Mouse (Mus musculus) thymus, postnatal 25 days (tissue): ENCODE measurements around the gene Sdk1.

Experiments used
- DNase-seq: peaks from one replicate; pipeline ENCODE4 v3.0.0; 2022

The Sdk1 gene

DNA sequence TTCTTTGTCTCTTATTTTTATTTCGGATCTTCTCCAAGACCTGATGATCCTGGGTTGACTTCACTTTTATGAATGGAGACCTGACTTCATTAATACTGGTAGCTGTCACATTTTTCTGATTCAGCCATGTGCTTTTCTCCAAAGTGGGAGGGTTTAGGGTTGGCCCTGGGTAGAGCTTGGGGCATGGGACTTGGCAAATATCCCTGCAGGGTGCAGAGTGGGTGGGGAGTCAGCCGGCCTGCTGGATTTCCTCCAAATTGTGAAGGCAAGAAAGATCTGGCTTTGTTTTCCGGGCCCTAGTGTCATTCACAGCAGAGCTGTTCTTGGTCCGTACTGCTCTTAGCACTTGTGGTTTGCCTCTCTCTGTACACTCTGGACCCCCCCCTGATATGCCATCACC is 103.1 kb downstream of the Sdk1 start:
- DNase-seq: no peak

DNA sequence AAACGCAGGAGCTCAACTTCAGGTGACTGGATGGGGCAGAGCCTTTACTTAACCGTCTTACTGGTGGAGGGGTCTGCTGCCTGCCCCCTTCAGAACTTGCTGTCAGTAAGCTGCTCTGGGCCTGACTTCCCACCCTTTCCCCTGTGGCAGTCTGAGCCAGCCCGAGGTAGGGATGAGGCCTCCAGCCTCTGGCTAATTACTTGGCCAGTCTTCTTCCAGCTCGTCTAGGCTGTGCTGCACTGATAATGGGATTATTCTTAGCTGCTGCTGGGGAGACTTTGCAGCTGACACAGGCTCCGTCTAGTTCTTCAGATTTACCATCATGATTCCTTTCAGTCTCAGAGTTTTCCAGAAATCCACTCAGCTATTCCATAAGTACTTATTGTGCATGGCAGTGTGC is 104.2 kb downstream of the Sdk1 start:
- no peak for DNase-seq

DNA sequence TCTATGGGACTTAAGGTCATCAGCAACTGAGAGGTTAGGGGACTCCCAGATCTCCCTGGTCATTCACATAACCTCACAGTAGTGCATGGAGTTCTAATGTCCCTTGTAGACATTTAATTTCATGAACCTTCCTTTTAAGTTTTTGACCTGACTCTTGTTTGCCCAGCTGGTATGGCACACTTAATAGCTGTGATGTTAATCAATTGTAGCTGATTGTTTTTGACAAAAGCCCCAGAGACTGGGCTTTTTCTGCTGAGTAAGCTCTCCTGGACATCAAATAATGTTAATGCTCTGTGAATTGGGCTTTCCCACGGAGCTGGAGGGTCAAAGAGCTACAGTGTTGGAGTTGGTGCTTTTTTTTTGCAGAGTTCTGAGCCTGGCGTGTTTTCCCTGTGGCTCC is 121.4 kb downstream of the Sdk1 start:
- DNase-seq: no peak

DNA sequence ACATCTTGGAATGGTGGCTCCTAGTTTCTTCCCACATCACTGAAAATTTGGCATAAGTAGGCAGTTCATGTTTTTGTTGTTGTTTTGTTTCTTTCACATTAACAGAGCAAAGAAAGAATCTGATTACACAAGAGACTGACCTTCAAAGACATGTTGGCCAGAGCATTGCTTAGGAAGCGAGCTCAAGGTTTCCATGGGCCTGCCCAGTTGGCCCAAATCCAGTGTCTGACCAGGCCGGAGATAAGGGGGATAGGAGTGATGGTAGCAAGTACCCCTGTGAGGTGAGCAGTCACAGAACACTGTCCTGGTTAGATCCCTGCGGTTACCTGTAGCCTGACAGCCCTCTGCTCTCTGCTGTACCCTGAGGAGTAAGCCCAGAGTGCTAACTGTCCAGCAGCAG is 122.7 kb downstream of the Sdk1 start:
- no peak for DNase-seq

DNA sequence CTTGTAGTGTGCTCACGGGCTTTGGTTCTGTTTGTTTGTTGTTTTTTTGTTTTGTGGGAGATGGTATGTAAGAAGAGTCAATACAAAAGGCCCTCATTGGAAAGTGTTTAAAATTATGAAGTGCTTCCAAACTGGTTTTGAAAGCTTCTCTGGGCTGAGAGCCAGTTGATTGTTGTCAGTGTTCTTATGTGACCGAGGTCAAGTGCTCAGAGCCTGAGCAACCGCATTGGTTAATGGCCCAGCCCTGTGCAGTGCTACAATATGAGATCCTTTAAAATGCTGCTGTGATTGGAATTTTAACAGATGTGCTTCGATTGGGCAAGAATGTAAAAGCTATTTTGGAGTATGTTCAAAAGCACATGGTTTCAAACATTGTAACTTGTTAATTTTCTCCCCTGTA is 127.3 kb downstream of the Sdk1 start:
- DNase-seq: no peak

DNA sequence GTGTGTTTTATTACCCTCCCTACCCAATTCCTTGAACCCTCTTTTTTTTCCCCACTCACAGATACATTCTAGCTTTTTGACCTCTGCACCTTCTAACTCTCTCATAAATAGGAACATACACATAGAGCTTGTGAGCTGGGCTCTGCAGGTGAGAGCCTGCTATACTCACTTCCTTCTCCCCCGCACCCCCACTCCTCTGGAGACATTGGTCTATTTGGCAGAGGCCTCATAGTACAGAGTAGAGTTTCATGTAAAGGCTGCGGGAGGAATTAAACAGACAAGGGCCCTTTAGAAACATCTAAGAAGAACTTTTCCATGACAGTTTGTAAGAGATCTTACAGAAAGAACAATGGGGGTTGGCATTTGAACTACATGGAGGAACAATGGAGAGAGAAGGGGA is 133.5 kb downstream of the Sdk1 start:
- DNase-seq: no peak

DNA sequence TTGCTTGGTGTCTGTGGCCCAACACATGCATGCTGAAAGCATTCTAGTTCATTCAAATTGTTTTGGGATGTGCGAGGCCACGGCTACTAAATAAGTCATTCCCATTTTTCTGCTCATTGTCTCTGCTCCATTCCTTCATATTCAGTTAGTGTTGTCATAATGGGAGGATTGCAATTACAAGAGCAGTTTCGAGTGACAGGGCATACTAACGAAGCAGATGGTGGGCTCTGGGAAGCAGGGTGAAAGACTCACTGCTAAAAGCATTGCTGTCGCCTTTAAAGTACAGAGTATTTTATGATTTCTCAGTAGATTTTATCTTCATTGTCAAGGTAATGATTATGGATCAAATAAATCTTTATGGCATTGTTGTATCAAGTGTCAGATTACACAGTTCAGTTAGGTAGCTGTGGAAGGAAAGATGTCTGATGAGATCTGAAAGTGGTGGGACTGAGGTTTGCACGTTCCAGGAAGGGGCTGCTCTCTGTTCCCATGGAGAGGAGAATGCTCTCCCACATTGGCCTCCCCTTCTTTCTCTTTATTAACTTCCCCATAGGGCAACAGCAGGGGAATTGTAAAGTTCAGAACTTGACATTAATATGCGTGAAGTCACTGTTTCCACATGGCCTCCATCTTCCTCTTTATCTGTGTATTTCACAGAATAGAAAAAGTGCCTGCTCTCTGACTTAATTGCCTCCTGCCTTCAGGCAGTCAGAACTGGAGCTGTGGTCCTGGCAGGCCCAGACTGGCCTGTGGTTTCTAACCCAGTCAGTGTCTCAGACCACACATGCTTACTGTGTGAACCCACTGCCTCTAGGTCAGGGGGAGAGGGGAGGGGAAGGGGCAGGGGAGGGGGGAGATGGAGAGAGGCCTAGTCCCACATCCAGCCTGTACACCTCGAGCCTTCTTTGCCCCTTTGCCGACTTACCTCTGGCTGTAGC is 138.8 kb downstream of the Sdk1 start:
- no peak for DNase-seq

DNA sequence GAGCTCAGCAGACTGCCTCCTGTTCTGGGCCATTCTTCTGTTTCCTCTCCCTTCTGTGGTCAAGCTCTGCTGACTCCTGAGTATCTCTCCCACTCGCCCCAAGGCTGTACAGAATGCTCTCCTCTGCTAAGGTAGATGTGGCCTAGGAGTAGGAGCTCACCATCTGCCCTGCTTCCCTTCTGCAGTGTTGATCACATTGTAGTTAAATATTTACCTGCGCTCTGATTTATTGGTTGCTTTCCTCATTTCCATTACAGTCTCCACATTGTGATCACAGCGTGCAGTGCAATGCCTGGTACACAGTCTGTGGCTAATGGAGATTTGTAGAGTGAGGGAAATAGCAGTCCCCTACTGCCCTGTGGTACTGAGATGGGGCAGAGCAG is 139.5 kb downstream of the Sdk1 start:
- no peak for DNase-seq

DNA sequence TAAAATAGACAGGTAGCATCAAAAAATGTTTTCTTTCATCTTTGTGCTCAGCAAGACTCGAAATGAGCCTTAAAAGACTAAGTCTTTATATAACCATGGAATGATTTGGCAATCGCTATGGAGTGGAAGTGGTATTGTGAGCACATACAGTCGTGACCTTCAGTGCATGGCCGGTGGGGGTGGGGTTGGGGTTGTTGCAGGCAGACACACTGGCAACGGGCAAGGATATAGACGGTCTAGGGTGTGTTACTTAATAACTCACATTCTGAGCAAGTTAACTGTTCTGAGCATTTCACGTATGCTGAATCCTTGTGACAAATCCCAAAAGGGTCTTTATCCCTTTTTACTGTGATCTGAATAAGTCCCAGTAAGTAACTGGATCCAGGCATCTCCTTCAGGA is 140.3 kb downstream of the Sdk1 start:
- DNase-seq: no peak

DNA sequence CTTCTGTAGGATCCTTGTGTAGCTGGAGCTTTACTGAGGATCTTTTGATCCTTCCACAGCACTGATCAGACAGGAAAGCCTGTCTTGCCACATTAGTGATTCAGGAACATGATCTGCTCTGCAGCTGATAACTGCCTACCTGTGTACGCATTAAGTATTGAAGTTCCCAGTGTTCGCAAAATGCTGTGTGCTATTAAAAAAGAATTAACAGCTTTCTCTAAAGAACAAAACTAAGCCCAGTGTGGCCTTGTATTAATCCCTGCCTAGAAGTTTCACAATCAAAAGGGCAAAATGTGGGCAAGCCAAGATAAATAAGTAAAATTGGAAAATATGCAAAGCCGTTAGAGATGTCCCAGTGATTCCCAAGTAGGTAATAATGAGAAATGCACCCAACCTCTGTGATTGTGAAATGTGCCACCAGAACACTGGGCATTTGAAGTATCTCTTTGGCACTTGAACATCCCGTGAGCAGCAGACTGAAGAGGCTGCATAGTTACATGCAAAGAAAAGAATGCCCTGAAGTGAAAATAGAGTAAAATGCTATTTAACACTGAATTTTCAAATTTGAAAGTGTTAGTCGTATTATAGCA is 141.1 kb downstream of the Sdk1 start:
- DNase-seq: no peak

DNA sequence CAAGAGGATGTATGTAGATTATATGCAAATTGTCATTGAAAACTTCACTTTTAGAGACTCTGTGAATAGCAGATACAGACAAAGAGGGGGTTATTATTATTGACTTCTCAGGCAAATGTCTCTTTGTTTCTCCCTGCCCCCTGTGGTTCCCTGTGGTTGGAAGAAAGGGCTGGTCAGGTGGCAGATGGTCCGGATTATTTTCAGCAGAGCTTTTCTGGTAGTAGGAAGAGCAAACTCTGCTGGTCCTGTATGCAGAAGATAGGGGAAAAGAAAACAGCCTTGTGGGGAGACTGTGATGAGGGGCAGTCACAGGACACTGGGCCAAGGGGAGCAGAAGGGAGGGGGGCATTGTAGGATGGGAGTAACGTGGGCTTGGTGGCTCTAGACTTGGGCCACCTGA is 147.2 kb downstream of the Sdk1 start:
- no peak for DNase-seq

DNA sequence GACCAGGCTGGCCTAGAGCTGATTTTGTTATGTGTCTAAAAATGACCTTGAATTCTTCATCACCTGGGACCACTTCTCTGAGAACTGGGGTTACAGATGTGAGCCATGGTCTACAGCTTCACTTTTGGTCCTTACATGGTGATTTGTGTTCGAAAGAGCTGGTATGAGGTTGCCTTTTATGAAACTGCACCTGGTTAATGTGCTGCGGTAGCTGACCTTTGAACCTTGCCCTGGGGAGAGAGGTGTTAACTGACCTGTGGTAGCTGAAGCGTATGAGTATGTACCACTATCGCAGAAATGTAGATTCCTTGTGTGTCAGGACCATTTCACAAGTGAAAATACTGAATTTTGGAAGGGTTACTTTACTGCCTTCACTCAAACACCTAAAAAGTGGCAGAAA is 149.3 kb downstream of the Sdk1 start:
- no peak for DNase-seq

DNA sequence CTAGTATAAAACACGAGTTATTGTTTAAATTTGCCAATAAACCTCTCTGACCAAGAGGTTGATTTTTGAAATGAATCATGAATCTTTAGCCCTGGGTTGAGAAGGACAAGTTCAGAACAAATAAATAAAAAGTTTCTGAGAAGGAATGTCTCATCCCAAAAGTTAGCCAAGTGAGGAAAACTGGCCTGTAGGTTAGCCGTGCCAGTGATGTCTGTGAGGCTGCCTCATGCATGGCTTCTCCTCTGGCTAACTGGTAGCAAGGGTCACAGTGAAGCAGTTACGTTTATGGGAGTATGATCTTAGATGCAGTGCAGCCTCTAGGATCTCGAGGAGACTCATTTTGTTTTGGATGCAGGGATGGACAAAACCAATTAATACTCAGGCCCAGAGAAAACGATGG is 149.9 kb downstream of the Sdk1 start:
- no peak for DNase-seq

DNA sequence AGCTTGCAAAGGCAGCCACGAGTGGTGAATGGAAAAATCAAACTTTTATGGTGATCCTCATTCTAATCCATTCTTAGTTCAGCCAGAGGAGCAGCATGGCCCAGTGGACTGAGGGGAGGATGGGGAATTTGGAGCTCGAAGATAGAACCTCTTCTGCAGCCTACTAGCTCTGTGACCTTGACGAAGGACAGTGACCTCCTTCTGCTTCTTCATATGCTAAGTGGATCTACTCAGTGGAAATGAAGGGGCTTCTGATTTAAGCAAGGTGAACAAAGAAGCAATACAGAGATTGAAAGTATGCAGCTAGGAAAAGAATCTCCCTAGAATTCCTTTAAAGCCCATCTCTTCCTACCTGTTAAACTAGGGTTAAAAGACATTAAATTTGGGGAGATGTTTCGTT is 152.6 kb downstream of the Sdk1 start:
- no peak for DNase-seq

DNA sequence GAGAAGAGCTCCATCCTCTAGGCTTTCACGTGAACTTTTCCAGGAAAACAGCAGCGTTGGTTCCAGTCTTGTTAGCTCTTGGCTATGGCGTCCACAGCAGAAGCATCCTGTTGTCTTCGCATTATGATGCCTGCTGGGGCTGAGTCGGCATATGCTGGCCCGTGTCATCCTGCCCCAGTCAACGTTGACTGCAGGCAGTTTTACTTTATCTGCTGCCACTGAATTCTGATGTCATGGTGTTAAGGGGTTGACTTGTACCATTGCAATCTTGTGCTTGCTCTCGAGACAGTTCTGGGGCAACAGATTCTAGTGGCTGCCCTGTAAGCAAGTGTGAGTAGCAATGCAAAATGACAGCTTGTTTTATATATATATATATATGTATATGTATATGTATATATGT is 153.3 kb downstream of the Sdk1 start:
- DNase-seq: no peak

DNA sequence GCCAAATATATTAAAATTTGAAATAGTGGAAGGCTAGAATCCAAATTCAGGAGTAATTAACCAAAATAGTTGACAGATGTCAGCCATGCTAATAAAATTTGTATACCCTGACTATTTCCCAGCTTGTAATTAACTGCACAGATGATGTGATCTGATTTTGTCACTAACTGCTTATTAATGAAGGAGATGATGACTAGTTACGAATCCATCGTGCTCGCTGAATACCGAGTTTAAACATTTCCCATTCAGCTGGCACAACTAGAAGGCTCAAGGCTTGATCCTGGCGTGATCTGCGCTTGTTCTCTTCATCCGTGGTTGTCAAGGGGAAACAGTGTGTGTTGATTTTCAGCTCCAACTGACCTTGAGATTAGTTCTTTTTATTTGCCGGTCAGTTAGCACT is 162.5 kb downstream of the Sdk1 start:
- DNase-seq: no peak

DNA sequence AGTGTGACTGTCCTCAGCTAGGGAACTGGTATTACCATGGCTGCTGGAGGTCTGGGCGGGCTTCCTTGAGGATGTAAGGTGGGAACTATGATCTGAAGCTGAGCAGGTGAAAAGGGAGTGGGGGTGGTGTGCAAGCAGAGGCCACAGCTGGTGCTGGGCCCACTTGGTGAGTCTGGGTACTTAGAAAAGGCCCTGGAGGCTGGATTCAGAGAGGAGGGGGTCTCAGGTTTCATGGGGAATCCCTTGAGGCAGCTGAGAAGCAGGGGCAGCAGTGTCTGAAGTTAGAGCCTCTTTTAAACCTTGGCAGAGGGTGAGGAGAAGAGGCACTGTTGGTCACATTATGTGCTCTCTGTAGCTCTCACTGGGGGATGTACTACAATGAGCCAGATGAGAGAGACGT is 163.4 kb downstream of the Sdk1 start:
- no peak for DNase-seq

DNA sequence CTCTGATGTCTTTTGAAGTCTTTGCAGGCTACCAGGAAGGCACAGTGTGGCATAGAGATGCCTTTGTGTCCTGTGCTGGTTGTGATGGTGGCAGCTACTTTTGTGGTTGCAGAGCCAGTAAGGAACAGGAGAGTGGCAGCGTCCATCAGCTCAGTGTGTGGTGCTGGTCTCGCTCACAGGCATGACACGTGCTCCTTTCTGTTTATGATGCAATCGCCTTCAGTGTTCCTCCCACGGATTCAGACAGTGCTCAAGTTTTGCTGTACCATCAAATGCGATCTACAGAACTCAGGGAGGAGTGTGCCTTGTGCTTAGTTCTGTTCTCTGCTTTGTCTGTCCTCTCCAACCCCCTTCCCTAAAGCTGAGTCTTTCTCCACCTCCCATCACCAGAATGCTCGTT is 165.6 kb downstream of the Sdk1 start:
- DNase-seq: no peak

DNA sequence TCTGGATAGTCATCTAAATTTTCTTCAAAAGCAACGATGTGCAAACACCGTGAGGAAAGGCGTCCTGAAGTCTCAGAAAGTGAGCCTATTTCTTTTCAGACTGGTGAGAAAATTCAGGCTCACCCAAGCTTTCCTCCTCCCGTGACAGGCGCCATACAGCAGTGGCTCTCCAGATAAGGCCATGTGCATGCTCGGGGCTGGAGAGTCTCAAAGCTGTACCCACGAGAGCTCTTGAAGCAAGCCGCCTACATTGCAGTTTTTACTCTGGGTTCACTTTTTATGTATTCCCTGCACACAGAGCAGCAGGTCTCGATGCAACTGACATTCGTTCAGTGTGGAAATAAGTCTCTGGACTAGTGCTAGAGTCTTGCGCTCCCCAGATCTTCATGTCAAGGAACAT is 171.7 kb downstream of the Sdk1 start:
- no peak for DNase-seq

DNA sequence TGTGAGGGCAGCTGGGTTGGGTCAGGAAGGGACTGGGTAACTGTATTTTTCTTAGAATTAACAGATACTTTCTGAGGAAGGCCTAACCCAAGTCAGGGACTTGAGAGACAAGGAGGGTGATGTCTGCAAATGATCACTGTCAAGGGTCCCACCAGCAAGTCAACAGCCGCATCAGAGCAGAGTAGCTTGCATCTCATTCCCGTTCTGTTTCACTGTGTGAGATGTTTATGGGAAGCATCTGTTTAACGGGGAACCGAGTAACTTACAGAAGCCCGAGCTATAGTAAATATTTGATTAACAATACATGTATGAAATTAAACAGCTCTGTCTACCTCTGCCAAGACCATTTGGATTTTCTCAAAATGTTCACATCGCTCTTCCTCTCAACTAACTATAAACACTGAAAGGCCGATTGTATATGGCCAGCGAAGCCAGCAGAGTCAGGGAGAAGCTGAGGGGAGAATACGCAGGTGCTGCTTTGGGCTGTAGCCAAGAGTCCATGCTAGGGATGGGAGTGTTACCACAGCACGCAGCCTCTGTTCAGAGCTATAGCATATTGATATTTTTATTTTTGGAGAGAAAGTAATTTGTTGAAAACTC is 174.5 kb downstream of the Sdk1 start:
- no peak for DNase-seq

DNA sequence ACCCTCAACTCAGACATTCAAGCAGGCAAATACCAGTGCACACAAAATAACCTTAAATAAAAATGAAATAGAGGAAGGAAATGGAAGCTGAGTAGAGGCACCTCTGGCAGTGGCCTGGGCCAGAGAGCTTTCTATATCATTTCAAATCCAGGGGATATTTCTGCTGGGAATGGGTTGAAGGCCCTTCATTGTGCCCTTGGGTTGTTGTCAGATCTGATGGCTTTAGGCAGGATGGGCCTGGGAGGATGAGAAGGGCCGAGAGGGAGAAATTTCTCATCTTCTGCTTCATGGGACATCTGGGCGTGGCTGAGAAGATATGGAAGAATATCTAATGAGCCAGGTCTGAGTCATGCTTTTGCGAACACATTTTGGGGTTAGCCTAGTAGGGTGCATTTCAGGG is 186.8 kb downstream of the Sdk1 start:
- no peak for DNase-seq

DNA sequence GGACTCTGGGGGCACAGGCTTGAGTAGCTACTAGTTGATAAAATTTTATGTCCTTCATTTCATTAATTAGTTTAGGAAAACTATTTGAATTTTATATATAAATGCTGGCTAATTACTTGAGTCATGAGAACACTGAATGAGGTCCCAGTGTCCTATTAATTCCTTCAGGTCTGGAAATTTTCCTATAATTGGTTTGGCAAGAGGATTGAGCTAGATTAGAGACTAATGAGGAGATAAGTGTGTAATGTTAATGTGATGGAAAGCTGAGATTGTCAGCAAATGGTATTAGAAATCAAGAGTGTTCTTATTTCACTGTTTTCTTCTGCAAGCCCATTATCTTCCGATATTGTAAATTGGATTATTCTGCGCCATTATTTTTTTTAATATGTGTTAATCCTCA is 192.0 kb downstream of the Sdk1 start:
- no peak for DNase-seq

DNA sequence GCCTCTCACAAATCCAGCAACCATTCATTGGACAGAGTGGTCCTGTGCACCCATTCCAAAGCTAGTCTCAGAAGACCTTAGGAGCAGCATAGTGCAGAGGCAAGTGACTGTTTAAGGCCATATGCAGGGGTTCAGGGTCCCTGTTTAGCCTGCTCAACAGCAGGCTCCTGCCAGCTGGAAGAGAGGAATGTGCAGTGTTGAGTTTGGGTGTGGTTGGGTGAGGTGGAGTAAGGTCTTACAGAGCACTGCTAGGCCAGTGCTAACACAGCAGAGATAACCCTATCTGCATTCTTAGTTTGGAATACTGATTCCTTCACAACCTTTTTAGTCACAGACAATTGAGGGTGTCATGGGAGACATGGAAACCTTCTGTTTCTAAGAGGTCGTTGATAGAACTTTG is 206.0 kb downstream of the Sdk1 start:
- DNase-seq: no peak

DNA sequence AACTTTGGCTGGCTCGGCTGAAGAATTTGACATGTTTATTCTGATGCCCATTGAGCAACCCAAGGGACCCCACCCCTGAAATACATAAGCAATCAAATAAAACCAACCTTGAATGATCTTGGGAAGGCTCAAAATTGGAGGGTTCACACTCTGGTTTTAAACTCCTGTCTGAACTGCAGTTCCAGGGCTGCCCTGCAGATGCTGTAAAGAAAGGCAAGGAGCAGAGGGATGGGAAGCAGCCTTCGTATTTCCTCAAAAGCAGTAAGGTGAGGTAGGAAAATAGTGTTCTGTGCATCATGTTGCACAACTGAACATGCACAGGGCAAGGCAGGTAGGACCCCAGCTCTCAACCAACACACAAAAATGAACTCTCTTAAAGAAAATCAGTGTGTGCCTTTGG is 222.1 kb downstream of the Sdk1 start:
- no peak for DNase-seq

DNA sequence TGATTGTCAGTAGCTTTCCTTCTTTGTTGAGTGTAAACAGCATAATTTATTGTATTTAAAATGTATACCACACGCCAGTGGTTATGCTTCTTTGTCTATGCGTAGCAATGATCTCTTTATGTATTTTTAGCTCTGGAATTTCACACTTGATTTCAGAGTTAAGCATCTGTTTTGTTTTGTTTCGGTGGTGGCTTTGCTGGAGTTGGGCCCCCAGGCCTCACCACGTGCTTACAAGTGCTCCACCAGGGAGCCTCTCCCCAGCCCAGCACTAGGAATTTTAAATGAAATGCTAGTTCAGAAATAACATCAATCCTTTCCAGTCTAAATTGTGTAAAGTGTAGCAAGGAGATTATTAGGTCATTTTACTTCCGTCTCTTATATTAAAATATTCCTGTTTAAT is 227.5 kb downstream of the Sdk1 start:
- no peak for DNase-seq
